8 mouse cellular contexts compared by ENCODE assay signal in genomic region chr5:124729662-124730206, GRCm38 (mm10). TPM values are rescaled to one million over a fixed set of nuclear protein-coding genes. Genes with fewer than 3 reads are reported as not detected.
DNase-seq lines count a peak whose midpoint lies in the region; ATAC-seq and TF ChIP-seq lines count a peak whose summit lies in the region.

No protein-coding gene starts in this region.

- ATAC-seq in intestine, postnatal 0 days = peak; percentile 56; the same call in 1 of the 2 replicates
- no peak for ATAC-seq in midbrain, embryonic 11.5 days (ENCODE audit: low FRiP score)

- peak overlapping the region; percentile 25 for H3K4me3 ChIP-seq in intestine, postnatal 0 days (ENCODE audit: low read depth, low read length)
- H3K4me3 ChIP-seq in midbrain, embryonic 11.5 days (ENCODE audit: low read depth, low read length) = 0 out of 2 replicates have a peak overlapping the region, but pooled peaks have one; percentile 10
- no peak overlapping the region for H3K4me3 ChIP-seq in thymus, adult 2 months (ENCODE audit: control insufficient read depth, insufficient read depth, low read length)
- H3K4me3 ChIP-seq in cerebellum, adult 2 months (replicated peaks; ENCODE audit: insufficient read depth, low read depth, low read length) = no peak overlapping the region

- peak; percentile 79 for DNase-seq in heart, adult 11 months
- DNase-seq in heart, adult 8-10 months (ENCODE audit: low spot score) = no peak
- peak; percentile 9 for DNase-seq in embryo, embryonic 10.5 days (ENCODE audit: low spot score)
- DNase-seq in midbrain, embryonic 11.5 days (ENCODE audit: low spot score, missing footprints) = no peak
- DNase-seq in thymus, adult 2 months = no peak
- DNase-seq in left cerebral cortex, postnatal 10 days (ENCODE audit: extremely low spot score in 1 of 2, low spot score in 2 of 2) = no peak
- no peak for DNase-seq in cerebellum, adult 2 months

- 0 out of 2 replicates have a peak overlapping the region, but pooled peaks have one; percentile 3 for H3K9ac ChIP-seq in intestine, postnatal 0 days (ENCODE audit: low read depth, low read length)
- H3K9ac ChIP-seq in midbrain, embryonic 11.5 days (ENCODE audit: low read length) = no peak overlapping the region

- 6% methylated on average over 21 of the region's 21 CpGs for WGBS in intestine, postnatal 0 days
- WGBS in midbrain, embryonic 11.5 days = 15% methylated on average over 21 of the region's 21 CpGs
- 7% methylated on average over 21 of the region's 21 CpGs for WGBS in thymus, adult 2 months
- WGBS in cerebellum, adult 2 months = 19% methylated on average over 21 of the region's 21 CpGs

- TF ChIP-seq CTCF in intestine, postnatal 0 days (IDR thresholded peaks at IDR 0.05; ENCODE audit: low read depth) = no peak
- TF ChIP-seq CTCF in thymus, adult 2 months (IDR thresholded peaks at IDR 0.05; ENCODE audit: borderline replicate concordance, control insufficient read depth, extremely low read depth, insufficient read depth, low read length, poor library complexity) = no peak
- no peak for TF ChIP-seq CTCF in cerebellum, adult 2 months (IDR thresholded peaks at IDR 0.05; ENCODE audit: borderline replicate concordance, insufficient read depth, low read depth, low read length)

- H3K9me3 ChIP-seq in intestine, postnatal 0 days (ENCODE audit: control insufficient read depth) = no peaks in the 10 kb centered on the region
- H3K9me3 ChIP-seq in midbrain, embryonic 11.5 days (ENCODE audit: control insufficient read depth, low read length) = no peaks in the 10 kb centered on the region

- H3K4me1 ChIP-seq in intestine, postnatal 0 days (replicated peaks; ENCODE audit: control insufficient read depth, insufficient read depth, low read length) = no peaks in the 10 kb centered on the region
- H3K4me1 ChIP-seq in midbrain, embryonic 11.5 days (ENCODE audit: control insufficient read depth, insufficient read depth, low read length) = peaks cover 3% of the 10 kb centered on the region
- peaks cover 7% of the 10 kb centered on the region; the same call in 1 of the 2 replicates for H3K4me1 ChIP-seq in thymus, adult 2 months (replicated peaks; ENCODE audit: control insufficient read depth, insufficient read depth, low read length)
- H3K4me1 ChIP-seq in cerebellum, adult 2 months (ENCODE audit: control insufficient read depth, insufficient read depth, low read length) = peaks cover 6% of the 10 kb centered on the region

- H3K36me3 ChIP-seq in intestine, postnatal 0 days (ENCODE audit: control insufficient read depth, insufficient read depth) = no peaks in the 10 kb centered on the region
- H3K36me3 ChIP-seq in midbrain, embryonic 11.5 days (ENCODE audit: control insufficient read depth, insufficient read depth, low read length) = no peaks in the 10 kb centered on the region
- H3K36me3 ChIP-seq in thymus, adult 2 months (ENCODE audit: control insufficient read depth, insufficient read depth, low read length) = no peaks in the 10 kb centered on the region

- H3K4me2 ChIP-seq in intestine, postnatal 0 days (replicated peaks; ENCODE audit: low read depth) = peak overlapping the region; percentile 61
- H3K4me2 ChIP-seq in midbrain, embryonic 11.5 days = peak overlapping the region; percentile 22; the same call in 1 of the 2 replicates

- no peak overlapping the region for H3K27ac ChIP-seq in intestine, postnatal 0 days (ENCODE audit: low read depth, low read length)
- H3K27ac ChIP-seq in midbrain, embryonic 11.5 days (ENCODE audit: low read depth, low read length) = no peak overlapping the region
- H3K27ac ChIP-seq in thymus, adult 2 months (ENCODE audit: control insufficient read depth, insufficient read depth, low read length) = no peak overlapping the region
- H3K27ac ChIP-seq in cerebellum, adult 2 months (ENCODE audit: insufficient read depth, low read length) = no peak overlapping the region

- no peaks in the 10 kb centered on the region for H3K27me3 ChIP-seq in intestine, postnatal 0 days (replicated peaks; ENCODE audit: control insufficient read depth, insufficient read depth, low read length)
- H3K27me3 ChIP-seq in midbrain, embryonic 11.5 days (ENCODE audit: control insufficient read depth, insufficient read depth, low read length) = no peaks in the 10 kb centered on the region
- H3K27me3 ChIP-seq in thymus, adult 2 months (ENCODE audit: control insufficient read depth, insufficient read depth, low read length) = no peaks in the 10 kb centered on the region
- H3K27me3 ChIP-seq in cerebellum, adult 2 months (ENCODE audit: control insufficient read depth, insufficient read depth, low read length) = no peaks in the 10 kb centered on the region; the same call in 1 of the 2 replicates

- intact Hi-C loops in left cerebral cortex, postnatal 10 days (cut with DNase I) = loop anchor here (5.0 kb wide), 1 partner anchor 133 kb away; the partner anchor contains the start of genes Ccdc92 and Zfp664

- no peak for TF ChIP-seq POLR2A in thymus, adult 2 months (IDR thresholded peaks at IDR 0.05; ENCODE audit: control insufficient read depth, extremely low read depth, insufficient read depth, low read length, poor library complexity)
- no peak for TF ChIP-seq POLR2A in cerebellum, adult 2 months (IDR thresholded peaks at IDR 0.05; ENCODE audit: borderline replicate concordance, insufficient read depth, low read length)

RNA-seq across cellular contexts. Expression of gene Dnah10, which starts 4.8 kb away (rescaled TPM):
- under 1 TPM in 3 of 4 experiments, not detected in 1; 0.03 to 0.06 (median 0.05) TPM for total RNA-seq in heart, adult 8-10 months (2022)
- 0.01 TPM in 2 replicates for polyA plus RNA-seq in intestine, postnatal 0 days (2015; fragmentation: Nextera tagmentation; extraction: Ambion mirVana)
- polyA plus RNA-seq in midbrain, embryonic 11.5 days (2014; fragmentation: Nextera tagmentation; extraction: Ambion mirVana) = 0.04 TPM in 1 of 2 replicates, not detected in the other
- polyA plus RNA-seq in thymus, adult 2 months (2012; rRNA removed) = 0.31 and 0.38 TPM in 2 replicates
- total RNA-seq in left cerebral cortex, postnatal 10 days (2021) = under 1 TPM; 0.75 to 0.90 TPM
- 0.33 and 0.49 TPM in 2 replicates for polyA plus RNA-seq in cerebellum, adult 2 months (2012; rRNA removed)

Comparison
In these comparisons a context has a peak if more than half of its experiments do, and no peak if none do; other contexts are left out.
1. DNase-seq: peak in heart, adult 11 months (single experiment) and embryo, embryonic 10.5 days (single experiment); none in heart, adult 8-10 months (single experiment), midbrain, embryonic 11.5 days (single experiment), thymus, adult 2 months (single experiment), left cerebral cortex, postnatal 10 days (0 of 2) and cerebellum, adult 2 months (0 of 2).
2. H3K4me3 ChIP-seq: peak in intestine, postnatal 0 days (single experiment) and midbrain, embryonic 11.5 days (single experiment); none in thymus, adult 2 months (single experiment) and cerebellum, adult 2 months (single experiment).